Mouse (Mus musculus): ENCODE data around the gene Cacna1f. TPM values are rescaled to one million over a fixed set of nuclear protein-coding genes. Genes with fewer than 3 reads are reported as not detected.

The Cacna1f gene
- total RNA-seq (2022), result not detected

DNA sequence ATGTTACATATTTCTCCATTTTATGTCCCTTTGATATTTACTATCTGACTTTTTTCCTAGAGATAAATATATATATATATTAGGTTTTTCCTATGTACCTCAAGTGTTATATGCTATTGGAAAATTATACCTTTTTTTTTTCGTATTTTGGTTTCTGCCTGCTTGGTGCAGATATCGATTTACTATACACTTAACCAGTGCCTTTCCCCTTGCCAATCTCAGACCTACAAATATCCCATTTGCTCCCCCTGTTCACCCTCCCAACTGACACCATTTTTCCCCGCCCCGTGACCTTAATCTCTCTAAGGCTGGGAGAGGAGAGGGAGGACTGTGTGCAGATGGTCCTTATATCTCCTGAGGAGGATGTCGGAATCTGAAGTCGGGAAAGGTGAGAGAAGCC lies at the start of gene Cacna1f:
Cacna1f (plus strand) TSS at position 301 of the 400 bp plus-strand sequence.
- DNase-seq, result no peak

DNA sequence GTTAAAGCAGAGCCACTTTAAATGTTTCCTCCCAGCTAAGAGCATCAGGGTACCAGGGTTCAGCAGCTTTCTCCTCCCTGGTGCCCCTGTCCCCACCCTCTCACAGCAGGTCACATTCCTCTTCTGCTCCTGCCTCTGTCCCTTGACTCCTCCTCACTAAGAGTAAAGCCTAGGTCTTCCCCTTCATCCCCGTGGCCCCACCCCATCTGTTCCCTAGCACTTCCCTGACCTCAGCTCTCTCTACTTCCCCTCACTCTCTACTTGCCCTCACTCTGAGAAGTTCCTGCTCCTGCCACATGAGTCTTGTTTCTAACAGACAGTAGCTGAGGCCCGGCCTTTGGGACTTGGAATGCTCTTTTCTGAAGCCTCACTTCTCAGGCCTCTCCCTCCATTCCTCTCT lies 43.8 kb upstream of the Cacna1f start:
- no peak for DNase-seq

DNA sequence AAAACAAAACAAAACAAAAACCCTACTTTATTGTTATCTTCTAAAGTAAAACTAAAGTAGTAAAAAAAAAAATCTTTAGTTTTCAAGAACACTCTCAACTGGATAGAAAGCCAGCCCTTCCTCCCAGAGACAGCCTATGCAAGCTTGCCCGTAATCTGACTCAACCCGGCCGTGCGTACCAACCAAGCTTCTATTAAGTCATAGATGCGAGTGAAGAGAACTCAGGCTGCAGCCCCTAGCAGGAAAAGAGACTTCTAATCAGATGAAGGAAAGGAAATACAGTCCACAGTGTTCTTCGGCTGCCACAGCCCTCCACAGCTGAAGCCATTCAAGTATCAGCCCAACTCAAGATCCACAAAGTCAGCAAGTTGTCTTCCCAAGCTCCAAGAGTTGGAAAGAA lies 40.5 kb upstream of the Cacna1f start:
- no peak for DNase-seq

DNA sequence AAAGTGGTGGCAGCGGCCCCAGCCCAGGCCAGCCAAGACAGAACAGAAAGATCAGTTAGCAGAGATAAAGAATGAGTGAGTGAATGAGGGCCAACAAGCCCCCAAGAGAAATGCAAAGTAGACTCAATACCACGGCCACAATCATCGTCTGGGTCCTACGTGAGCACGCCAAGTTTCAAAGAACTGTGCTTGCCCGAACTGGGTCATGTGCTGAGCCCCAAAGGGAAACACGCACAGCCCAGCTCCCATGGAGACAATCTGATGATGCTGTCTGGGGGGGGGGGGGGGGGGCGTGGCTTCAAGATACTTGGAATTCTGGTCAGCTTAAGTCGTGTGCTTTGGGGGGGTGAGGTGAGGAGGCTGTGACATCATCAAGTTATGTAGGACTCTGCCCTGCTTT lies 39.4 kb upstream of the Cacna1f start:
- no peak for DNase-seq

DNA sequence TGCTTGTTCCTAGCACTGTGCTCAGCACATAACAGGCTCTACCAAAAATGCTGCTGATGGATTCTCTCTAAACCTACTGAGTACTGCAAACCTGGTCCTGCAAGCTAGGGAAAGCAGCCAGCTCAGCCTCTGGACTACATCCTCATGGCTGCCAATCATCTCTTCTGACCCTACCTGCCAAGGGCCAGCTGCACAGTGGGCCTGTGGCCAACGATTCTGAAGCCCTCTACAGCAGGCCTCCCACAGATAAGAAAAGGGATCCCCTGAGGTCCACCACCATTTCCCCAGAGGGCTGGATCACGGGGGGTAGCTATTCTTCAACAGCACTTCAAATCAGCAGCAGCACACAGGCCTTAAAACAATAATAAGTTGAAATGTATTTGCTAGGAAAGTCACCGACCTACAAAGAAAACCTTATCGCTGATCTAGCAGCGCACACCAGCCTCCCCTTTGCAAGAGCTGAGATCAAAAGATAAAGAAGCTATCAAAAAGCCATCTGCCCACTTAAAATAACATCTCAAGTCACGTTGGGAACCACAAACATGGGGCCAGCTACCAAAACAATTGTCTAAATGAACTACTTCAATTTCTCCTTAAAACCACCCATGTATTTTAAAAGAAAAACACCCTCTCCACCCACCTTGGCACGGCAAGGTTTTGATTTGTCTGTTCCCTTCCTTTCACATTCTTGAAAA lies 36.3 kb upstream of the Cacna1f start:
- no peak for DNase-seq

DNA sequence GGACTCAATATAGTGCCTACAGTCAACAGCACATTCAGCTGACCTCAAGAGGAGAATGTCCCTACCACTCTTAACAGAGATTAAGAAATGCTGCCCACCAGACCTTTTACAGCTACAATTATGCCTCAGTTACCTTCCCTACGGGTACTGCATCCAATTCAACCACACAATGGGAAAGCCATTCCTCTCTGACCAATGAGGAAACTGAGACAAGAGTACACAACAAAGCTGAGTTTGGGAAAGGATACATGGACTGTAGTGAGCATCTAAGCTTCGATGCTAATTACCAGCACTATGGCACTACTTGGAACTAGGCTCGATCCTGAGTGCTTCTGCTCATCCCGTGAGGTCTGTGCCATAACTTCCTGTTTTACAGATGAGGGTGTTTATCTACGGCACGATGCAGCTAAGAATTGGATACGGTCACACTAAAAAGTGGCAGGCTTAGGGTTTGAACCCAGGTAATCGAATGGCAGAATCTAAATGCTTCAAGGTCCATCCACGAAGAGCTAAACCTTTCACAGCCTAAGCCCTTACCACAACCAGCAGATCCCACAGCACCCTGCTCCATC lies 35.2 kb upstream of the Cacna1f start:
- DNase-seq, result no peak

DNA sequence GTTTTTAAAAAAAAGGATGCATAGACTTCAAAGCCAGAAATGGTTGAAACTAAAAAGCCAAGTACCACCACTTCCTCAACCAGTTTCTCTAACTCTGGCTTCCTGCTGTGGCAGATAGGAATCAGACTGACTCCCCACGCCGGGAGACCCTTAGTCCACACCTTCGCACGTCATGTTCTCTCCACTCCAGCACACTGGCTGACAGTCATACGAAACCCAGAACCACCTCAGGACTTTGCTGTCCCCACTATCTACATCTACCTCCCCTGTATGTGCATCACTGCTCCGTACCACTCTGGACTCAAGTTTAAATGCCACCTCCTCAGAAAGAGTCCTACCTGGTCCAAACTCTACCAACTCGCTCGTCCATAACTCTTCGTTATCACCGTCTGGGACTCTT lies 34.4 kb upstream of the Cacna1f start:
- DNase-seq, result no peak

DNA sequence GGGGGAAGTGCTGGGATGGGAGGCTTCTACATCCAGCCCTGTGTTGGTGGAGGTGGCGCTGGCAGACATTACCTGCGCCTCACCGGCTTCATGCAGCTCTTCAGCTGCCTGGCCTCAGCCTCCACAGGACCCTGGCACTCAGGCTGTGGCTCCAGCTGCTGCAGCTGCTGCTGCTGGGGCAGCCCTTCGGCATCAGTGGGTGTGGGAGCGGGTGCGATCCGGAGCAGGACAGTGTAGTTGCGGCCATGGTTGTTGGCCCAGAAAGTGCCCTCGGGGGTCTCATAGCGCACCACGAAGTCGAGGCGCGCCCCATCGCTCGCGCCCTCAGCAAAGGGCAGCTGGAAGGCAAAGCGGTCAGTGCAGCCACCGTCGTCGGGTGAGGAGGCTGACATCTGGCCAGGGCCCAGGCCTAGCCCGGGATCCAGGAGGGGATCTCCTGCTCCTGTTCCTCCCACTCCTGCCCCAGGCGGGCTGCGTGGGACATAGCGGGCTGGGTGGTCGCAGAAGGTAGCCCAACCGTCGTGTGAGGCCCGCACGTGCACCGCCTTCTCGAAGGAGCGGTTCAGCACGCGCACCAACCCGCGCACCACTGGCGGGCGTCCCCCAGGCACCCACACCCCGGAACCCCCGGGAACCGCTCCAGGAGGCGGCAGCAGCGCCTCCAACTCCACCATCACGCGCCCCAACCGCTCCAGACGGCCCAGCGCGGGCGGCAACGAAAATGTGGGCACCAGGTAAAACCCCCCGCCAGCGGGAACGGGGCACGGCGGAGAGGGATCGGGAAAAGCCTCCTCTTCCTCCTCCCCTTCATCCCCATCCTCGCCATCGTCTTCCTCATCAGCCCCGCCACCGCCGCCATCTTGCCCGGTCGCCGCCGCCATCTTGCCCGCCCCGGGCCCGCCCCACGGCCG lies 33.5 kb upstream of the Cacna1f start, which contains the start of gene Foxp3:
Foxp3 (plus strand) TSS at position 469 of the 911 bp plus-strand sequence.
- DNase-seq, result peak; percentile 26

DNA sequence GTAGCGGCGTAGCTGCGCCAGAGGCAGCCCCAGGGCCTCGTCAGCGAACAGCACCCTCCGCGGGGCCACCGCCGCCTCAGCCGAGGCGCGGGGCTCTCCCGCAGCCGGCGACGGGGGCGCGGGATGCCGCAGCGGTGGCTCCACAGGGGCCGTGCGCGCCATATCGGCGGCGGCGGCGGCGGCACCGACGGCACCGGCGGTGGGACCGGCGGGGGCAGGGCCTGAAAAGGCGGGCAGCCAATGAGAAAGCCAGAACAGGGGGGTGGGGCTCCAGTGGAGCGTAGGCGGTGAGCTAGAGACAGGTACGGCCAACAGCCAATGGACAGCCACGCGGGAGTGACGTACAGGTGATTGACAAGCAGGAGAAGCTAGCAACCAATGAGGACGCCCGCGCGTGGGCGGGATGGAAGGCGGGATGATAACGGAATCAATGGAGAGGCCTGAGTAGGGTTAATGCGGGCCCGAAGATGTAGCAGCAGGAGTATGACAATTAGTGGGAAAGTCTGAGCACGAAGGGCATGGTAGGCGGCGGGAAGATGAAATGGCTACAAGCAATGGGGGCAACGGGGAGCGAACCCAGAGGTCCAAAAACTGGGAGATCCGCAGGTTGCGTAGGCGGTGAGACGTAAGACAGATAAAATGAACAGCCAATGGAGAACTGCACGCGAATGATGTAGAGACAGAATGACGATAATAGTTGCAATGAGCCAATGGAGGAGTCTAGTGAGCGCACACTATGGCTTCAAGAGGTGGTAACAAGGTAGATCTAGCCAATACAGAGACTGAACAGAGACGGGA lies 32.6 kb upstream of the Cacna1f start, which contains the start of gene Ppp1r3f:
Ppp1r3f (minus strand) TSS at position 197 of the 798 bp plus-strand sequence.
- peak; percentile 94 for DNase-seq

DNA sequence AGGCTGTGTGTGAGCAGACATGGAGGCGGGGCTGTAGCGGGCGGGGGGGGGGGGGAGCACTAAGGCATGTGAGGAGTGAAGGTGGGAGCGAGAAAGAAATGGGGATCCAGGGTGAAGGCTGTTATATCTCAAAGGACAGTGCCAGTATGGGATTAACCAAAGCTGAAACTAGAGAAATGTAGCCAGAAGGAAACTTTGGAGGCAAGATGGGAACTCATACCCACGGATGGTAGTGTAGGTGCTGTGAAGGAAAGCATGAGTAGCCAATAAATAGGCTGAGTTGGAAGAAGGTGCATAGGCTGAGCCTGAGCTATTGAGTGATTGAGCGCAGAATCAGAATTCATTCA lies 32.0 kb upstream of the Cacna1f start:
- DNase-seq, result no peak

DNA sequence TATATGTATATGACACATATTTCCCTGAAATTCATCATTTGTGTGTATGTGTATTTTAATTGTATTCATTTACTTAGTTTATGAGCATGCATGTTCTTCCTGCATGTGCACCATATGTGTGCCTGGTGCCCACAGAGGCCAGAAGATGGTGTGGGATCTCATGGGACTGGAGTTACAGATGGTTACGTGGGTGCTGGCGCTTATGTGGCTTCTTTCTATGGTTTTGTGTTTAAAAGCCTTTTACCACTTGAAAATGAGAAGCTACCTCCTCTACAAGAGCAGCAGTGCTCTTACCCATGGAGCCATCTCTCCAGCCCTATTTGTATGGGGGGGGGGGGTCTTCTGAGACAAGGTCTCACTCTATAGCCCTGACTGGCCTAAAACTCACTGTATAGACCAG lies 25.7 kb upstream of the Cacna1f start:
- DNase-seq, result no peak

DNA sequence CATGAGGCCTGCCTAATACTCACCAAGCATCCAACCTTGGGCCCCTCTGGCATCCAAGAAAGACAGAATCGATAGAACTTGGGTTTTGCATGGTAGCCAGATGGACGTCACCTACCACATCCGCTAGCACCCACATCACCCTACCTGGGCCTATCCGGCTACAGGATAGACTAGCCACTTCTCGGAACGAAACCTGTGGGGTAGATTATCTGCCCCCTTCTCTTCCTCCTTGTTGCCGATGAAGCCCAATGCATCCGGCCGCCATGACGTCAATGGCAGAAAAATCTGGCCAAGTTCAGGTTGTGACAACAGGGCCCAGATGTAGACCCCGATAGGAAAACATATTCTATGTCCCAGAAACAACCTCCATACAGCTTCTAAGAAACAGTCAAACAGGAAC lies 23.0 kb upstream of the Cacna1f start:
- no peak for DNase-seq

DNA sequence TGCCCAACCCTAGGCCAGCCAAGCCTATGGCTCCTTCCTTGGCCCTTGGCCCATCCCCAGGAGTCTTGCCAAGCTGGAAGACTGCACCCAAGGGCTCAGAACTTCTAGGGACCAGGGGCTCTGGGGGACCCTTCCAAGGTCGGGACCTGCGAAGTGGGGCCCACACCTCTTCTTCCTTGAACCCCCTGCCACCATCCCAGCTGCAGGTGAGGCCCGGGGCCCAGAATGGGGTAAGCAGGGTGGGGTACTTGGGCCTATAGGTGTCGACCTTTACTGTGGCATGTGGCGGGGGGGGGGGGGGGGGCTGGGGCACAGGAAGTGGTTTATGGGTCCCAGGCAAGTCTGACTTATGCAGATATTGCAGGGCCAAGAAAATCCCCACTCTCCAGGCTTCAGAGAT lies 20.5 kb upstream of the Cacna1f start:
- DNase-seq, result no peak

DNA sequence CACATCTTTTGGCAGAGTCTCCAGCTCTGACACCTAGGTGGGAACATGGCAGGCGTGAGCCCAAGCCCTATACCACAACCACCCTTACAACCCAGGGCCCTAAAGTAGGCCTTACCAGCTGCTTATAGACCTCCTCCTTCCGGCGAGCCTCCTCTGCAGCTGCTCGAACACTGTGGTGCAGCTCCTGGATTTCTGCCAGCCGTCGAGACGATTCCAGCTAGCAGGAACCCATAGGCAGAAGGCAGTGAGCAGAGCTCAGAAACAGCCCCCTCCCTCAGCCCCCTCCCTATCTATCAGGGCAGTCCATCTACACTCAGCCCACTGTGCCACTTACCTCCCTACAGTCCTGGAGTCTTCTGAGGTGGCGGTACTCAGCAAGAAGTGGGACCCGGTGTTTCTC lies 11.5 kb upstream of the Cacna1f start:
- no peak for DNase-seq

DNA sequence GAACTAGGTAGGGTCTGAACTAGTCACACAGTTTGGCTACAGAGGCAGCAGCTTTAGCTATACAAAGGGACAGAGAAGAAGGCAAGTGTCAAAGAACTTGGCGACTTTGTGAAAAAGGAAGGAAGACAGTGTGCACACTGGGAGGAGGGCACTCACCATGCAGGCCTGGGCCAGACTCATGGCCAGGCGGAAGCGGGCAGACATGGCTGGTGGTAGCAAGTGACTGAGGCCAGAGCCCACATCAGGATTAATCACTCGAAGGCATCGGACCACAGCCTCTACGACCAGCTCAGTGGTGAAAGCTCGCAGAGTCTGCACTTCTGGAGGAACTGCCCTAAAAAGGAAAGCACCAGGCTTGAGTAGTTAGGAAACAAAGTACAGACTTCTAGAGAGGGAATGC lies 2.9 kb upstream of the Cacna1f start:
- no peak for DNase-seq

DNA sequence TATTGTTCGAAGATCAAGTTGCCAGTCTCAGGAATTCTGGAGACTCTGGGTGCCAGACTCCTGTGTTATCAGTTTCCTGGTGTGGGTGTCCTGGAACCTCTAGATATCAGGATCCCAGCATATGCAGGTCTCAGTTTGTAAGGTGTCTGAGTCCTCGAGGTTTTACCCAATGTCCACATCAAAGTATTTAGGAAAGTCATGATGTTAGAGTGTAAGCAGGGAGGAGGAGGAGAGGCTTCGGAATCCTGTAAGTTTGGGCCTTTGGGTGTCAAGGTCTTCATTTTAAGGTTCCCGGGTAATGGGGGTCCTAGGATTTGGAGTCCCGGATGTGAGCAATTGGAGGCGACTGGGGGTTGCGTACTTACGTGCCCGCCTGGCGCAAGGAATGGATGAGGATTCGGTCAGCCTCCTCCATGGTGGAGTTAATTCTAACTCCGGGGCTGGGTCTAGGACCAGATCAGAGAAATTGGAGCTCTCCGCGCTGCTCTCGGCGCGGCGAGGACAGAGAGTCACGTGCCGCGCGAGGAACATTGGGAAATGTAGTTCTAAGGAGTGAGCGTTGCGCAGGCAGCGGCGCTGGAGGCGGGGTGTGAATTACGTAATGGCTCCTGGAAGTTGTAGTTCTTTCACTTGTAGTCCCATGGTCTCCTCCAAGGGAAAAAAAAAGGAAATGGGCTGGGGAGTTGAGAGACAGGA lies 1.9 kb upstream of the Cacna1f start, which contains the start of gene Ccdc22:
Ccdc22 (minus strand) TSS at position 639 of the 696 bp plus-strand sequence.
- DNase-seq, result peak; percentile 81

DNA sequence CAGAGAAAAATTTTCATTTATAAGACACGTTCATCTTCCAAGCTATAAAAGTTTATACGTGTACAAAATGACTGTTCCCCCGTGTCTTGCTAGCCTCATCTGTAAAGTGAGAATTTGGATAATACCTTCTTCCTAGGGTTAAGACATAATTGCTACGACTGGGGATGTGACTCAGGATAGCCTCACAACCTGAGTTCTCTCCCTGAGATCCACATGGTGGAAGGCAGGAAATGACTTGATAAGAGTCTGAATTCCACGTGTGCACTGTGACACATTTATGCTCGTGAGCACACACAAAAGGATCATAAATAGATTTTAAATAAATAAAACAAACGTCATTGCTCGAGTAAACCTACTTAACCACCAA lies 1.3 kb upstream of the Cacna1f start:
- DNase-seq, result no peak

DNA sequence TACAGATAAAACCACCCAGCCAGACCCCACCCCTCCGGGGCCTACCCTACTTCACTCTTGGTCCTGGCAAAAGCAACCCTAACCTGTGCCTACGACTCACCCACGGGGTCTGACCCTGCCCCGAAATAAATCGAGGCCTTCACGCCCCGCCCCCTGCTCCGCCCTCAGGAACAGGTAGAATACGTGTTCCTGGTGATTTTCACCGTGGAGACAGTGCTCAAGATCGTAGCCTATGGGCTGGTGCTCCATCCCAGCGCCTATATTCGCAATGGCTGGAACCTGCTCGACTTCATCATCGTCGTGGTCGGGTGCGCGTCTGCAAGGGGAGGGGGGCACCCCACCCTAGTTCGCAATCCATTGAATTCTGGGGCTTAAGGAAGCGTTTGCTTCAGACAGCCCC lies 3.2 kb downstream of the Cacna1f start:
- DNase-seq, result no peak

DNA sequence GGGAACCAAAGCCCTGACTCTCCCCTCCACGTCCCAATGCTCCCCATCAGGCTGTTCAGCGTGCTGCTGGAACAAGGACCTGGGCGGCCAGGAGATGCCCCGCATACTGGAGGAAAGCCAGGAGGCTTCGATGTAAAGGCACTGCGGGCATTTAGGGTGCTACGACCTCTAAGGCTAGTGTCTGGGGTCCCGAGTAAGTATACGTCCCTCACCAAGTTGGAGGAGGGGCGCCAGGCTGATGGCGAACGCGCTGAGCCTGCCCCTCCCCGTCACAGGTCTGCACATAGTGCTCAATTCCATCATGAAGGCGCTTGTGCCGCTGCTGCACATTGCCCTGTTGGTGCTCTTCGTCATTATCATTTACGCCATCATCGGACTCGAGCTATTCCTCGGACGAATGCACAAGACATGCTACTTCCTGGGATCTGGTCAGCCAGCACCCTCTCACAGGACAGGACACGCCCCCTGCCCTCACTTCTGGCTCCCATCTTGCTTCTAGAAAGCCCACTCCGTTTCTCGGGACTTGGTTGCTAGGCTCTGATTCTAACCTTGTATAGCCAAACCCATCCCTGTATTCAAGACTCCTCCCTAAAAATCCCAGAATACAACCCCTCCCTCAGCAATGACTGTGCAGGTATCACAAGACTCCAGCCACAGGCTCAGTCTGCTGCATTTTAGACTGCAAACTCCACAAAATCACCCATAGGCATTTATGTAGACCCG lies 3.8 kb downstream of the Cacna1f start:
- no peak for DNase-seq

DNA sequence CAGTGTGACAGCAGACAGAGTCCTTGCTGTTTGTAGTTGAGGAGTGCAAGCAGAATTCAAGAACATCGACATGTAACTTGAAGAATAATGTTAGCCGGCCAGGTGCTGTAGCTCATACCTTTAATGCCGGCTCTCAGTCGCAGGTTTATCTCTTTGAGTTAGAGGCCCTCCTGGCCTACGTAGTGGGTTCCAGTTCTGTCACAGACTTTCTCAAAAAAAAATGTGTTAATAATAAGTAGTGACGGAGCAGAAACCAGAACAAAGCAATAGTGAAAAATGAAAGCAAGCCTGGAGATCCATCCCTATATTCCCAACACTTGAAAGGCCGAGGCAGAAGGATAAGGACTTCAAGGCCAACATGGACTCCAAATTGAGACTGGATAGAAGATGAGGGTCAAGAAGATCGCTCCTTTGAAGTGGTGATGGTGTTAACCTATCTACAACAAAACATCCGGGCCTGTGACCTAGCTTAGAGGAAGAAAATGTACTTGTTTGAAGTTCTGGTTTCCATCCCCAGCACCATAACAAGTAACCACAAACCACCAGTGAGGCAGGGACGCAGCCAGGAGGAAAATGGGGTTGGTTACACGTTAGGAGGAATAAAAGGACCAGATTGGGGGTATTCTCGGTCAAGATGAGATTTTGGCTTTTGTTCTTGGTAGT lies 11.1 kb downstream of the Cacna1f start:
- DNase-seq, result no peak

DNA sequence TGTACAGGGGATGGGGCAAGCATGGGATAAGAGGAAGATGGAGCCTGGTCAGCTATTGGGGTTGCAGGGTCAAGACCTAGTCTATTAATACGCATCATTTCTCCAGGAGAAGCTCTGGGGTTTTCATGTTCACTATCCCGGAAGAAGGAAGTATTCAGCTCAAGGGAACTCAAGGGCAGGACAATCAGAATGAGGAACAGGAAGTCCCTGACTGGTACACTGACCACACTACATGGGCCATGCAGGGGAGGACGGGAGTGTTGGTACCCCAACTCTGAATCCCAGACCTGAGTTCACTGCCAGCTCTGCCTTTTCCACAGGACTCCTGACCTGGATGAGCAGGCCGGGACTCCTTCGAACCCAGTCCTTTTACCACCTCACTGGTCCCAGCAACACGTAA lies 25.7 kb downstream of the Cacna1f start:
- DNase-seq, result no peak
